In genomic region chr2:50347486-50348265, GRCm38 (mm10) we compare ENCODE assay signal across 13 mouse cellular contexts. TPM values are rescaled to one million over a fixed set of nuclear protein-coding genes. Genes with fewer than 3 reads are reported as not detected.
DNase-seq lines count a peak whose midpoint lies in the region; ATAC-seq lines count a peak whose summit lies in the region.
"Had no signal": no experiment of that assay in that cellular context is flagged by ENCODE, and none has a peak within 500 bp of the region (broad histone marks: within the 10 kb centered on the region; RNA-seq: fewer than 3 reads in every experiment).

No protein-coding gene starts in this region.

- no peaks in the 10 kb centered on the region for H3K9me3 ChIP-seq in lung, embryonic 15.5 days

- no peaks in the 10 kb centered on the region for H3K36me3 ChIP-seq in lung, embryonic 15.5 days

- H3K4me3 ChIP-seq in lung, embryonic 15.5 days, result no peak overlapping the region

- ATAC-seq in lung, embryonic 15.5 days (ENCODE audit: borderline replicate concordance, extremely low read depth, low FRiP score, low TSS enrichment), result peak; percentile 86; the same call in 1 of the 2 replicates

- no peak for DNase-seq in lung, postnatal 25 days (ENCODE audit: low spot score)
- DNase-seq in embryo, embryonic 11.5 days (ENCODE audit: low read depth, low spot score), result peak; percentile 42
- peak; percentile 57 for DNase-seq in hindlimb bud, embryonic 11.5 days (ENCODE audit: extremely low spot score, low read depth, low spot score)
- peak; percentile 80 for DNase-seq in mesoderm, embryonic 11.5 days (ENCODE audit: low read depth, low spot score)
- no peak for DNase-seq in heart, postnatal 4 days
- DNase-seq in thymus, postnatal 25 days, result no peak
- DNase-seq in left cerebral cortex, adult 9 months (ENCODE audit: low spot score in 2 of 2), result no peak
- DNase-seq: cerebellum, adult 8-10 months; heart, adult 18-20 months; heart, postnatal 36 days; lung, postnatal 36 days; thymus, adult 18-20 months had no signal

- H3K4me2 ChIP-seq in lung, embryonic 15.5 days, result no peak overlapping the region

- no peaks in the 10 kb centered on the region for H3K27me3 ChIP-seq in lung, embryonic 15.5 days

- H3K4me1 ChIP-seq in lung, embryonic 15.5 days, result no peaks in the 10 kb centered on the region

- 69% methylated on average over 10 of the region's 10 CpGs for WGBS in lung, embryonic 15.5 days

- no peak overlapping the region for H3K9ac ChIP-seq in lung, embryonic 15.5 days

- H3K27ac ChIP-seq in lung, embryonic 15.5 days, result no peak overlapping the region

RNA-seq across cellular contexts. Expression of gene Mmadhc, which starts 51.1 kb away (rescaled TPM):
- 161 and 165 TPM in 2 replicates for polyA plus RNA-seq in lung, embryonic 15.5 days (2015; fragmentation: Nextera tagmentation; extraction: Ambion mirVana)
- total RNA-seq in heart, postnatal 4 days (2021), result 100 to 1,000 TPM; 133 to 135 TPM

Comparison
In these comparisons a context has a peak if more than half of its experiments do, and no peak if none do; other contexts are left out.
1. DNase-seq: peak in embryo, embryonic 11.5 days (single experiment), hindlimb bud, embryonic 11.5 days (single experiment) and mesoderm, embryonic 11.5 days (single experiment); none in lung, postnatal 25 days (single experiment), heart, postnatal 4 days (single experiment), thymus, postnatal 25 days (single experiment) and left cerebral cortex, adult 9 months (0 of 2).